Mouse (Mus musculus): Measurements from ENCODE around the gene Tmem236. TPM values are rescaled to one million over a fixed set of nuclear protein-coding genes. Genes with fewer than 3 reads are reported as not detected.

The Tmem236 gene
- total and polyA plus RNA-seq, 3 experiments, result 0.05 TPM; not detected in 2

DNA sequence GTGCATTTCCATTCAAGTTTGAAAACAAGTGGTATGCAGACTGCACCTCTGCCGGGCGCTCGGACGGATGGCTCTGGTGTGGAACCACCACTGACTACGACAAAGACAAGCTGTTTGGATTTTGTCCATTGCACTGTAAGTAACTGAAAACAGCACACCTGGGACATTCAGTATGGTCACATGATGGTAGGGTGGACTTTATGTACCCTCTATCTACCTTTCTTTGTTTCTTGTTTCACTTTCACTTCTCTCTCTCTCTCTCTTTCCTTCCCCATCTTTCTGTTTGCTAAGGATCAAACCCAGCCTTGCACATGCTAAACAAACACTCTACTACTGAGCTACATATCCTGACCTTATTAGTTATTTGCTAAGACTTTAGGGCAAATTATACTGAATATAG is 69.8 kb downstream of the Tmem236 start (continued):
- TF ChIP-seq NELFE (IDR thresholded peaks at IDR 0.05; ENCODE audit: low read depth, low read length), result no peak
- no peak for TF ChIP-seq PAX5 (IDR thresholded peaks at IDR 0.05; ENCODE audit: low read length)
- TF ChIP-seq MAX (IDR thresholded peaks at IDR 0.05; ENCODE audit: low read length), result peak; percentile 58; the same call in 1 of the 2 replicates
- no peak for TF ChIP-seq TBP (conservative IDR thresholded peaks at IDR 0.05; ENCODE audit: low read depth, low read length)
- no peak for TF ChIP-seq SMC3 (IDR thresholded peaks at IDR 0.05; ENCODE audit: low read depth, low read length)
- 0 out of 2 replicates have a peak, but pooled peaks have one; percentile 20 for TF ChIP-seq RCOR1 (conservative IDR thresholded peaks at IDR 0.05; ENCODE audit: low read depth, low read length)
- peak; percentile 66 for TF ChIP-seq USF2 (conservative IDR thresholded peaks at IDR 0.05; ENCODE audit: low read depth, low read length)
- TF ChIP-seq CHD1 (IDR thresholded peaks at IDR 0.05; ENCODE audit: low read depth, low read length), result no peak
- no peak for TF ChIP-seq ZNF384 (IDR thresholded peaks at IDR 0.05; ENCODE audit: low read depth, low read length)

DNA sequence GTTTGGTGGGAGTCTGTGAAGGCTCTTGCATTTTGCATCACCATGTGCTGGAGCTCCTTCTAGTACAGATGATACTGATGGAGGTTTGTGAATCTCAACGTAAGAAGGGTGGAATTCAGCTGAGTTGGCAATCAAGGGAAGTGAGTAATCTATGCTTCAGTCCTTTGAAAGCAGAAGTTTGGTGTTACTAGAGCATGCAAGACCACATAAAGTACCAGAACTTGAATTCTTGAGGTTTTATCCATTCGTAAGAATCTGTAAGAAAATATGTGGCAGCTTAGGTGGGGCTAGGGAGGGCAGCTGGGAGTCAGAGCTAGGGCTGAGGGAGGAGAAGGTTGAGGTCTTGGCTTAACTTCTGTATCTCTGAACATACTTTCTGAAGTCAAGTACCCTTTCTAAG is 70.3 kb downstream of the Tmem236 start:
- peak overlapping the region in 1 of 3 experiments; percentile 55 for H3K4me3 ChIP-seq (replicated peaks in 1 of 3; ENCODE audit: low read depth in 2 of 3, low read length in 2 of 3, poor library complexity in 1 of 3)
- no peaks in the 10 kb centered on the region for H3K9me3 ChIP-seq (replicated peaks; ENCODE audit: low read length)
- no peaks in the 10 kb centered on the region for H3K36me3 ChIP-seq (replicated peaks in 1 of 2; ENCODE audit: control insufficient read depth in 1 of 2, insufficient read depth in 1 of 2, low read length in 1 of 2)
- peaks cover 2 to 29% of the 10 kb centered on the region in 2 experiments; a peak in 2 of 4 replicates for H3K4me1 ChIP-seq (ENCODE audit: control insufficient read depth in 1 of 2, insufficient read depth in 2 of 2)
- peak overlapping the region; percentile 87 for H3K4me2 ChIP-seq (ENCODE audit: insufficient read depth, low read depth, poor library complexity, severe bottlenecking)
- TF ChIP-seq ELF1 (IDR thresholded peaks at IDR 0.05; ENCODE audit: low read depth, low read length) (no peak), MAFK (IDR thresholded peaks at IDR 0.05; ENCODE audit: insufficient replicate concordance, low read length) (peak; percentile 87)
- H3K27me3 ChIP-seq (replicated peaks), result no peaks in the 10 kb centered on the region
- peak; percentile 41 for DNase-seq (ENCODE audit: extremely low read depth)
- no peaks in the 10 kb centered on the region for H3K79me2 ChIP-seq (replicated peaks; ENCODE audit: control insufficient read depth, extremely low read depth, insufficient read depth, poor library complexity, severe bottlenecking)
- H3K27ac ChIP-seq (ENCODE audit: insufficient read depth, low read depth), result no peak overlapping the region
- H3K9ac ChIP-seq (ENCODE audit: insufficient read depth, low read depth), result peak overlapping the region; percentile 1; the same call in 1 of the 2 replicates
- in situ Hi-C loops (cut with MboI; ENCODE audit: low pct_ligation_motif_present, low pct_unique_long_range_greater_than_20kb, low sequenced_read_pairs), result no loop called here
- dilution Hi-C loops (cut with MboI; ENCODE audit: extremely low pct_ligation_motif_present, extremely low pct_unique_long_range_greater_than_20kb, low sequenced_read_pairs), result no loop called here

DNA sequence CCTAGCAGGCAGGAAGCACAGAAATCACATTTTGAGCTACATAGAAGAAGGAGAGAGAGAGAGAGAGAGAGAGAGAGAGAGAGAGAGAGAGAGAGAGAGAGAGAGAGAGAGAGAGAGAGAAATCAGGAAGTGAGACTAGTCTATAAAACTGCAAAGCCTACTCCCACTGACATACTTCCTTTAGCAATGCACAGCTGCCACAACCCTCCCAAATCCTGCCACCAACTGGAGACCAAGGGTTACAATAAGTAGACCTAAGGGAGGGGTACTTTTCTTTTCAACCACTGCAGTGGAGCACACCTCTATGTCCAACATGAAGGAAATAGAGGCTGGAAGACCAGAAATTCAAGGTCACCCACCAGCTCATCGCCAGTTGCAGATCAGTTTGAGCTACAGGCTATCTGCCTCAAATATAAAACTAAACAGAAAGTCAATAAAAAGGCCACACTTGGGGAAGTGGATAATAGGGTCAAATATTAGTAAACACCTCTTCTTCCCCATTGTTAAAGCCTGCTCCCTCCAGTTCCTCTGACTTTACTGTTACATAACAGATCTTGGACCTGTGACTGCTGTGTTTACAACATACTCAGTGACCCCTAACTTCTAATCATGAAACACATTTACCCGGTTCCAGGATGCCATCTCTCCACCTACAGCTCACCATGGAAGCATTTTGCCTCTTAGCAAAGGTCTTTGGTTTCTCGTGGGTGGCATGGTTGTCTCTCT is 75.7 kb downstream of the Tmem236 start:
- H3K9me3 ChIP-seq (replicated peaks; ENCODE audit: low read length), result no peaks in the 10 kb centered on the region
- H3K36me3 ChIP-seq (replicated peaks in 1 of 2; ENCODE audit: control insufficient read depth in 1 of 2, insufficient read depth in 1 of 2, low read length in 1 of 2), result no peaks in the 10 kb centered on the region
- dilution Hi-C loops (cut with MboI; ENCODE audit: extremely low pct_ligation_motif_present, extremely low pct_unique_long_range_greater_than_20kb, low sequenced_read_pairs) (no loop called here), in situ Hi-C loops (cut with MboI; ENCODE audit: low pct_ligation_motif_present, low pct_unique_long_range_greater_than_20kb, low sequenced_read_pairs) (no loop called here)
- H3K27me3 ChIP-seq (replicated peaks), result no peaks in the 10 kb centered on the region
- H3K4me1 ChIP-seq (ENCODE audit: control insufficient read depth in 1 of 2, insufficient read depth in 2 of 2), result peaks cover 2 to 24% of the 10 kb centered on the region in 2 experiments; a peak in 3 of 4 replicates
- no peak overlapping the region for H3K9ac ChIP-seq (ENCODE audit: insufficient read depth, low read depth)
- peak; percentile 61 for DNase-seq (ENCODE audit: extremely low read depth)
- no peak overlapping the region for H3K27ac ChIP-seq (ENCODE audit: insufficient read depth, low read depth)
- TF ChIP-seq MAZ (IDR thresholded peaks at IDR 0.05; ENCODE audit: low read depth, low read length) (no peak), EP300 (IDR thresholded peaks at IDR 0.05; ENCODE audit: low read length) (peak; percentile 66), SMC3 (IDR thresholded peaks at IDR 0.05; ENCODE audit: low read depth, low read length) (peak; percentile 27; the same call in 1 of the 2 replicates), USF1 (IDR thresholded peaks at IDR 0.05; ENCODE audit: low read depth, low read length) (no peak), POLR2AphosphoS2 (IDR thresholded peaks at IDR 0.05; ENCODE audit: low read depth, low read length) (no peak), ELF1 (IDR thresholded peaks at IDR 0.05; ENCODE audit: low read depth, low read length) (0 out of 2 replicates have a peak, but pooled peaks have one; percentile 34), CHD1 (IDR thresholded peaks at IDR 0.05; ENCODE audit: low read depth, low read length) (no peak), IRF4 (IDR thresholded peaks at IDR 0.05; ENCODE audit: low read depth, low read length) (peak; percentile 49; the same call in 1 of the 2 replicates), CHD2 (IDR thresholded peaks at IDR 0.05; ENCODE audit: low read length) (no peak), ETS1 (conservative IDR thresholded peaks at IDR 0.05; ENCODE audit: low read depth, low read length) (no peak), NRF1 (IDR thresholded peaks at IDR 0.05; ENCODE audit: low read depth, low read length) (no peak), RAD21 (IDR thresholded peaks at IDR 0.05; ENCODE audit: low read depth, low read length) (peak; percentile 16), JUND (conservative IDR thresholded peaks at IDR 0.05; ENCODE audit: low read depth, low read length) (0 out of 2 replicates have a peak, but pooled peaks have one; percentile 49), E2F4 (IDR thresholded peaks at IDR 0.05; ENCODE audit: insufficient replicate concordance, low read depth, low read length) (no peak), MXI1 (IDR thresholded peaks at IDR 0.05; ENCODE audit: low read depth, low read length) (no peak), CTCF (conservative IDR thresholded peaks at IDR 0.05 in 1 of 2, IDR thresholded peaks at IDR 0.05 in 1 of 2; ENCODE audit: low read depth in 2 of 2, low read length in 2 of 2) (peak in 1 of 2 experiments; percentile 48; a peak in 2 of 4 replicates)
- H3K4me3 ChIP-seq (replicated peaks in 1 of 3; ENCODE audit: low read depth in 2 of 3, low read length in 2 of 3, poor library complexity in 1 of 3), result no peak overlapping the region
- H3K4me2 ChIP-seq (ENCODE audit: insufficient read depth, low read depth, poor library complexity, severe bottlenecking), result no peak overlapping the region
- no peaks in the 10 kb centered on the region for H3K79me2 ChIP-seq (replicated peaks; ENCODE audit: control insufficient read depth, extremely low read depth, insufficient read depth, poor library complexity, severe bottlenecking)
